Mouse (Mus musculus) lung, postnatal 0 days (tissue): ENCODE measurements at regions not wholly inside any gene's neighbourhood (a gene's known extent, or its start where the extent isn't known, plus 50 kb on each side); places are given as distances from the start of the nearest gene placed in this dataset.

ENCODE experiments used
- ATAC-seq: fragments of 200-750 bp; cut with Nextera tagmentation; 2 replicates; pipeline ENCODE4 v1.8.0; 2017; ENCODE audit warnings: moderate library complexity
- DNase-seq: peaks from one replicate; pipeline ENCODE4 v3.0.0-alpha.2; 2016; ENCODE audit warnings: low spot score
- H3K27ac ChIP-seq: fragments of 300-500 bp; sonication (generic); 2 replicates; pipeline ENCODE4 v1.5.1; 2014; ENCODE audit warnings: antibody characterized with exemption, mild to moderate bottlenecking, low read length, mixed read lengths
- H3K27me3 ChIP-seq: fragments of 300-500 bp; sonication (generic); replicated peaks from 2 replicates; pipeline ENCODE4 v1.6.1; 2014; ENCODE audit warnings: low read length, mixed read lengths; ENCODE audit not compliant: insufficient read depth
- H3K36me3 ChIP-seq: fragments of 300-500 bp; sonication (generic); 2 replicates; pipeline ENCODE4 v1.6.1; 2014; ENCODE audit warnings: low read length, mixed read lengths; ENCODE audit not compliant: insufficient read depth
- H3K4me1 ChIP-seq: fragments of 300-500 bp; sonication (generic); 2 replicates; pipeline ENCODE4 v1.6.1; 2014; ENCODE audit warnings: antibody characterized with exemption, low read depth, low read length, mixed read lengths; ENCODE audit not compliant: insufficient read depth
- H3K4me2 ChIP-seq: fragments of 300-500 bp; sonication (generic); replicated peaks from 2 replicates; pipeline ENCODE4 v1.6.1; 2014; ENCODE audit warnings: low read depth, mild to moderate bottlenecking, low read length, moderate library complexity, mixed read lengths
- H3K4me3 ChIP-seq: fragments of 300-500 bp; sonication (generic); 2 replicates; pipeline ENCODE4 v1.5.1; 2014; ENCODE audit warnings: low read depth, low read length
- H3K9ac ChIP-seq: fragments of 300-500 bp; sonication (generic); replicated peaks from 2 replicates; pipeline ENCODE4 v1.6.1; 2014; ENCODE audit warnings: low read depth, mild to moderate bottlenecking
- H3K9me3 ChIP-seq: fragments of 300-500 bp; sonication (generic); 2 replicates; pipeline ENCODE4 v1.6.1; 2016; ENCODE audit warnings: low read length, mixed read lengths
- CTCF ChIP-seq: IDR thresholded peaks from 2 replicates; pipeline ENCODE4 v1.5.1; 2016; ENCODE audit warnings: antibody characterized with exemption, mild to moderate bottlenecking
- EP300 ChIP-seq: IDR thresholded peaks from 2 replicates; pipeline ENCODE4 v1.6.1; 2016; ENCODE audit warnings: antibody characterized with exemption, mild to moderate bottlenecking, control low read depth
- WGBS: fragments of 180-500 bp; shearing (Covaris S2); extraction: QIAGEN DNeasy Blood & Tissue Kit; methylation state at CpG from one replicate; pipeline ENCODE4 v1.1.7; 2014; 5-methylcytosine and 5-hydroxymethylcytosine counted together

DNA sequence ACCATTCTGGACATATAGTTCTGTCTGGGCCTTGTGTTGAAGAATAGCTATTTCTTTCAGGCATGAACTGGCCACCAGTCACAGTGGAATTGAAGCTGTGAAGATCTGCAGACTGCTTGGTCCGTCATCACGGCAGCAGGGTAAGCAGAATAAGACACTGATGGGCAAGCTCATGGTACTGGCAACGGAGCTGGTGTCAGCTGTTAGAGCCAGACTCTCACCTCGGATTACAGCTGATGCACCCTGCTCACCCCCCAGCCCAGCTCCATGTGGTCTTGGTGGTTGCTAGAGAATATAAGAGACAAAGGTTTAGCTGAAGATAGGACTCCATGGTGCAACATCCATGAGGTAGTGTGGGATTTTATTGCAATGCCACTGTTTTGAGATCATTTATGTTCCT lies 336.9 kb downstream of the Etnk1 start:
- DNase-seq, result no peak
- Histone ChIP-seq H3K4me1 (no peaks in the 10 kb centered on the region), H3K27me3 (no peaks in the 10 kb centered on the region), H3K4me2 (no peak overlapping the region), H3K4me3 (no peak overlapping the region), H3K27ac (no peak overlapping the region), H3K9ac (no peak overlapping the region), H3K36me3 (no peaks in the 10 kb centered on the region), H3K9me3 (no peaks in the 10 kb centered on the region)
- ATAC-seq, result no peak
- WGBS, result 81% methylated on average over 4 of the region's 4 CpGs
- TF ChIP-seq EP300 (no peak), CTCF (no peak)

DNA sequence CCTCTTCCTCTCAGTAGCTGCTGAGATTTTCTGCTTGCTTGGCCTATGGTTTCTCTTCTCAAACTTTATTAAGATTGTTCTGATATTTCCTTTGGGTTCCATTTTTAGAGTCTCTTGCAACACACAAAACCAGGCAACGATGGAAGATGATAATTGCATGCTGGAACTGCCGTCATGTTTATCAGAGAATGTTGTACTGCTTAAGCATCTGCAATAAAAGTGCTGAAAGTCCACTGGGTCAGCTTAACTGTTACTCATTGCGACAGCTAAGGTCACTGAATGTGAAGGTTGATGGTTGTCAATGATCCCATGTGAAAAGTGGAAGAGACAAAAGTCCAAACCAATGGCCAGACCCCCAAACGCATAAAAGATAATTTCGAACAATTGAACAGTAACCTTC lies 346.4 kb downstream of the Etnk1 start:
- no peaks in the 10 kb centered on the region for H3K9me3 ChIP-seq
- no peak overlapping the region for H3K27ac ChIP-seq
- ATAC-seq (no peak), DNase-seq (no peak)
- H3K9ac ChIP-seq, result no peak overlapping the region
- 86% methylated on average over 5 of the region's 5 CpGs for WGBS
- H3K36me3 ChIP-seq, result no peaks in the 10 kb centered on the region
- no peak for TF ChIP-seq EP300
- no peak for TF ChIP-seq CTCF
- no peaks in the 10 kb centered on the region for H3K4me1 ChIP-seq
- H3K27me3 ChIP-seq, result no peaks in the 10 kb centered on the region
- no peak overlapping the region for H3K4me2 ChIP-seq
- no peak overlapping the region for H3K4me3 ChIP-seq

DNA sequence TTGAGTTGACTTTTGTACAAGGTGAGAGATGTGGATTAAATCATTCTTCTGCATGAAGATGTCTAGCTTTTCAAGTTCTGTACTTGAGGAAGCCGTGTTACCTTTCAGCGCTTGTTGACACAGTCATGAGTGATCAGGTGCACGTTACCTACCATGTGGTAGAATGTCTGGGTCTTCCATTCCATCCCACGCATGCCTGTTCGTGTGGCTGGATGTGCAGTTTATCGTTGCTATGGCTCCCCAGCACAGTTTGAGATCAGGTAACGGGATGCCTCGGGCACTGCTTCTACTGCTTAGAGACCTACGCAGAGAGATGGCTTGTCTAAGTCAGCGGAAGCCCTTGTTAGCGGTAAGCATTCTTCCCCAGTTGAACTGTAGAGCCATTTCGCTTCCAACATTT lies 348.1 kb downstream of the Etnk1 start:
- no peak for ATAC-seq

DNA sequence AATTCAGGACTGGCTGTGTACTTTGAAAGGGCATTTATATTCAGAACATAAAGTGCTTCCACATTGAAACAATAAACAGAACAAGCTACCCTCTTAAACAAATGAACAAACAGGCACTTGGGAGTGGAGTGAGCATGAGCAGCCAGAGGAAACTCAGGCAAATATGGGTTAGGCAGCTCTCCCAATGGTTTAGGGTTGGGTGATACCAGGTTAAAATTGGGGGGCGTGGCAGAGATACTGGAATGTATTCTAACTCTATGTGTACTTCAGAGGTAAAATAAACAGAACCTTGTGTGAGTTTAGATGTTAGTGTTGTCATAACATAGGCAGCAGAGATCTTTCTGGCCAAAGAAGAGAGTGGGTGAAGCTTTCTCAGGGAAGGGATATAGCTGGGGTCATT lies 349.7 kb downstream of the Etnk1 start:
- DNase-seq (no peak), ATAC-seq (no peak)
- Histone ChIP-seq H3K9me3 (no peaks in the 10 kb centered on the region), H3K4me1 (no peaks in the 10 kb centered on the region), H3K27me3 (no peaks in the 10 kb centered on the region), H3K9ac (no peak overlapping the region), H3K36me3 (no peaks in the 10 kb centered on the region), H3K4me2 (no peak overlapping the region), H3K27ac (no peak overlapping the region), H3K4me3 (no peak overlapping the region)
- 69% methylated on average over 1 of the region's 1 CpGs for WGBS
- TF ChIP-seq EP300, result no peak
- TF ChIP-seq CTCF, result no peak

More for the DNA sequence above, 348.1 kb downstream of the Etnk1 start:
- H3K4me1 ChIP-seq, result no peaks in the 10 kb centered on the region
- no peak for DNase-seq
- no peak overlapping the region for H3K27ac ChIP-seq
- H3K36me3 ChIP-seq, result no peaks in the 10 kb centered on the region
- H3K9me3 ChIP-seq, result no peaks in the 10 kb centered on the region
- no peaks in the 10 kb centered on the region for H3K27me3 ChIP-seq
- no peak overlapping the region for H3K4me3 ChIP-seq
- WGBS, result 82% methylated on average over 12 of the region's 12 CpGs
- TF ChIP-seq EP300 (no peak), CTCF (no peak)
- no peak overlapping the region for H3K4me2 ChIP-seq
- no peak overlapping the region for H3K9ac ChIP-seq

GRCm38 (mm10) chr6:143518476-143518875 lies 351.5 kb downstream of the Etnk1 start:
- H3K9me3 ChIP-seq, result no peaks in the 10 kb centered on the region
- no peaks in the 10 kb centered on the region for H3K4me1 ChIP-seq
- H3K4me3 ChIP-seq, result no peak overlapping the region
- H3K27me3 ChIP-seq, result no peaks in the 10 kb centered on the region
- ATAC-seq, result no peak
- no peak for DNase-seq
- H3K4me2 ChIP-seq, result no peak overlapping the region
- no peak overlapping the region for H3K27ac ChIP-seq
- no peak for TF ChIP-seq EP300
- TF ChIP-seq CTCF, result no peak
- WGBS, result 82% methylated on average over 8 of the region's 8 CpGs
- no peaks in the 10 kb centered on the region for H3K36me3 ChIP-seq
- no peak overlapping the region for H3K9ac ChIP-seq

GRCm38 (mm10) chr6:143519668-143520067 lies 352.6 kb downstream of the Etnk1 start:
- Histone ChIP-seq H3K36me3 (no peaks in the 10 kb centered on the region), H3K9ac (no peak overlapping the region), H3K4me3 (no peak overlapping the region), H3K27ac (no peak overlapping the region), H3K4me1 (no peaks in the 10 kb centered on the region), H3K4me2 (no peak overlapping the region), H3K27me3 (no peaks in the 10 kb centered on the region), H3K9me3 (no peaks in the 10 kb centered on the region)
- ATAC-seq (no peak), DNase-seq (no peak)
- no peak for TF ChIP-seq EP300
- TF ChIP-seq CTCF, result no peak
- WGBS, result 63% methylated on average over 5 of the region's 5 CpGs

DNA sequence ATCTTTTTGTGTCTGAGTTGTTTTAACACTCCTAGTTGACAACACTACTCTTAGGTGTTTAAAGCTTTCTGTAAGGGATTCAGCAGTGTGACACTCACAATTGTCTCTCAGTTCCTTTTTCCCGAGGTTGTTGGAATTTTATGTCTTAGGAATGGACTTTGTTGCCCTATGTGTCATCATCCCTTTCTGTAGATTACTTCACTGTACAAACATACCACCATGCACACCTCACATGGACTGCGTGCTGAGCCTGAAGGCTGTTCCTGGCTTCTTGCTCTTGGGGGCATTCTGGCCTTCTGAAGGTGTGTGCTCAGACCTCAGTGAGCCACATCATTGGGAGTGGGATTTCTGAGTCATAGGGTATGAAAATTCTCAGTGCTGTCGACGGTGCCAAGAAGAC lies 358.1 kb downstream of the Etnk1 start:
- DNase-seq (no peak), ATAC-seq (no peak)
- H3K9me3 ChIP-seq, result no peaks in the 10 kb centered on the region
- H3K27me3 ChIP-seq, result no peaks in the 10 kb centered on the region
- WGBS, result 73% methylated on average over 4 of the region's 4 CpGs
- H3K4me2 ChIP-seq, result no peak overlapping the region
- H3K4me3 ChIP-seq, result no peak overlapping the region
- H3K36me3 ChIP-seq, result no peaks in the 10 kb centered on the region
- no peaks in the 10 kb centered on the region for H3K4me1 ChIP-seq
- H3K9ac ChIP-seq, result no peak overlapping the region
- H3K27ac ChIP-seq, result no peak overlapping the region
- TF ChIP-seq EP300 (no peak), CTCF (no peak)
